Mouse (Mus musculus) MEL (cell line): Measurements from ENCODE around the gene Tspoap1. TPM values are rescaled to one million over a fixed set of nuclear protein-coding genes. Genes with fewer than 3 reads are reported as not detected.

Experiments
- DNase-seq: peaks from one replicate; pipeline ENCODE4 v3.0.0; 2011; ENCODE audit warnings: low read depth, low spot score
- H3K27ac ChIP-seq: 2 replicates; pipeline ENCODE4 v1.5.1; 2012; ENCODE audit warnings: low read depth, mild to moderate bottlenecking, control low read depth, low read length, moderate library complexity; ENCODE audit not compliant: control insufficient read depth
- H3K27me3 ChIP-seq, 2 experiments: fragments of 150-350 bp in 1 of 2; sonication (generic) in 1 of 2; 2 replicates each; pipeline ENCODE4 v1.6.1; 2012; ENCODE audit warnings: low read length in 2 of 2, mild to moderate bottlenecking in 2 of 2, improper control_type of control experiment in 1 of 2, moderate library complexity in 1 of 2; ENCODE audit not compliant: insufficient read depth in 2 of 2, control insufficient read depth in 1 of 2
- H3K36me3 ChIP-seq, 2 experiments: 2 replicates each; pipeline ENCODE4 v1.6.1; 2012 to 2014; ENCODE audit warnings: low read length in 2 of 2, improper control_type of control experiment in 1 of 2, inconsistent platforms in 1 of 2, mild to moderate bottlenecking in 1 of 2; ENCODE audit not compliant: insufficient read depth in 2 of 2, control insufficient read depth in 1 of 2
- H3K4me1 ChIP-seq, 2 experiments: fragments of 150-350 bp in 1 of 2; sonication (generic) in 1 of 2; 2 replicates each; pipeline ENCODE4 v1.6.1; 2012; ENCODE audit warnings: low read length in 2 of 2, improper control_type of control experiment in 1 of 2, mild to moderate bottlenecking in 1 of 2; ENCODE audit not compliant: insufficient read depth in 2 of 2, control insufficient read depth in 1 of 2
- H3K4me3 ChIP-seq, 2 experiments: fragments of 150-350 bp in 1 of 2; sonication (generic) in 1 of 2; 2 replicates each; pipeline ENCODE4 v1.5.1; 2012; ENCODE audit warnings: low read depth in 2 of 2, low read length in 2 of 2, mild to moderate bottlenecking in 2 of 2, moderate library complexity in 2 of 2, control low read depth in 1 of 2, improper control_type of control experiment in 1 of 2; ENCODE audit not compliant: control insufficient read depth in 1 of 2, insufficient read depth in 1 of 2
- H3K79me2 ChIP-seq: 2 replicates; pipeline ENCODE4 v1.6.1; 2012; ENCODE audit warnings: mild to moderate bottlenecking, low read length, moderate library complexity; ENCODE audit not compliant: control insufficient read depth, poor library complexity, insufficient read depth
- H3K9ac ChIP-seq: 2 replicates; pipeline ENCODE4 v1.6.1; 2012; ENCODE audit warnings: low read depth, mild to moderate bottlenecking, control low read depth, low read length, moderate library complexity; ENCODE audit not compliant: control insufficient read depth, poor library complexity, severe bottlenecking
- H3K9me3 ChIP-seq: fragments of 150-350 bp; sonication (generic); replicated peaks from 2 replicates; pipeline ENCODE4 v1.6.1; 2012; ENCODE audit warnings: mild to moderate bottlenecking, low read length, improper control_type of control experiment, moderate library complexity; ENCODE audit not compliant: insufficient read depth
- BHLHE40 ChIP-seq: IDR thresholded peaks from 2 replicates; pipeline ENCODE4 v1.6.1; 2012; ENCODE audit warnings: low read depth, mild to moderate bottlenecking, inconsistent platforms, low read length, improper control_type of control experiment, borderline replicate concordance
- CHD1 ChIP-seq: IDR thresholded peaks from 2 replicates; pipeline ENCODE4 v1.6.1; 2012; ENCODE audit warnings: low read depth, mild to moderate bottlenecking, inconsistent platforms, low read length, improper control_type of control experiment
- CHD2 ChIP-seq: IDR thresholded peaks from 2 replicates; pipeline ENCODE4 v1.6.1; 2011; ENCODE audit warnings: low read length, improper control_type of control experiment
- ETS1 ChIP-seq: IDR thresholded peaks from 2 replicates; pipeline ENCODE4 v1.6.1; 2012; ENCODE audit warnings: low read depth, mild to moderate bottlenecking, inconsistent platforms, low read length, improper control_type of control experiment, moderate library complexity
- GABPA ChIP-seq: IDR thresholded peaks from 2 replicates; pipeline ENCODE4 v1.6.1; 2012; ENCODE audit warnings: low read depth, mild to moderate bottlenecking, inconsistent platforms, low read length, improper control_type of control experiment, moderate library complexity
- GATA1 ChIP-seq: IDR thresholded peaks from 2 replicates; pipeline ENCODE4 v1.6.1; 2011; ENCODE audit warnings: low read depth, low read length, improper control_type of control experiment
- HCFC1 ChIP-seq: IDR thresholded peaks from 2 replicates; pipeline ENCODE4 v1.6.1; 2012; ENCODE audit warnings: low read depth, mild to moderate bottlenecking, inconsistent platforms, low read length, improper control_type of control experiment, moderate library complexity
- KAT2A ChIP-seq: conservative IDR thresholded peaks from 2 replicates; pipeline ENCODE4 v1.6.1; 2012; ENCODE audit warnings: low read depth, low read length, improper control_type of control experiment, inconsistent platforms
- MAX ChIP-seq: IDR thresholded peaks from 2 replicates; pipeline ENCODE4 v1.6.1; 2011; ENCODE audit warnings: low read length, improper control_type of control experiment
- MYC ChIP-seq: IDR thresholded peaks from 2 replicates; pipeline ENCODE4 v1.6.1; 2011; ENCODE audit warnings: low read depth, mild to moderate bottlenecking, low read length, improper control_type of control experiment, moderate library complexity
- NELFE ChIP-seq: IDR thresholded peaks from 2 replicates; pipeline ENCODE4 v1.6.1; 2011; ENCODE audit warnings: low read depth, low read length, improper control_type of control experiment
- POLR2A ChIP-seq, 2 experiments: IDR thresholded peaks; 2 replicates each; pipeline ENCODE4 v1.6.1; 2011 to 2012; ENCODE audit warnings: low read length in 2 of 2, mild to moderate bottlenecking in 2 of 2, control low read depth in 1 of 2, improper control_type of control experiment in 1 of 2, low read depth in 1 of 2, moderate library complexity in 1 of 2; ENCODE audit not compliant: control insufficient read depth in 1 of 2, insufficient read depth in 1 of 2, poor library complexity in 1 of 2
- POLR2AphosphoS2 ChIP-seq: IDR thresholded peaks from 2 replicates; pipeline ENCODE4 v1.6.1; 2011; ENCODE audit warnings: low read length, improper control_type of control experiment
- POLR2AphosphoS5 ChIP-seq: IDR thresholded peaks from 2 replicates; pipeline ENCODE4 v1.6.1; 2012; ENCODE audit warnings: low read depth, borderline replicate concordance, mild to moderate bottlenecking, inconsistent platforms, low read length, moderate library complexity, mixed read lengths
- RAD21 ChIP-seq: IDR thresholded peaks from 2 replicates; pipeline ENCODE4 v1.6.1; 2011; ENCODE audit warnings: mild to moderate bottlenecking, low read depth, low read length, improper control_type of control experiment
- SMC3 ChIP-seq: IDR thresholded peaks from 2 replicates; pipeline ENCODE4 v1.6.1; 2011; ENCODE audit warnings: low read depth, low read length, improper control_type of control experiment
- TBP ChIP-seq: IDR thresholded peaks from 2 replicates; pipeline ENCODE4 v1.8.0; 2011; ENCODE audit warnings: low read depth, low read length, improper control_type of control experiment
- UBTF ChIP-seq: IDR thresholded peaks from 2 replicates; pipeline ENCODE4 v1.6.1; 2012; ENCODE audit warnings: low read depth, mild to moderate bottlenecking, inconsistent platforms, low read length, improper control_type of control experiment, moderate library complexity, borderline replicate concordance; ENCODE audit not compliant: insufficient read depth
- ZKSCAN1 ChIP-seq: IDR thresholded peaks from 2 replicates; pipeline ENCODE4 v1.6.1; 2012; ENCODE audit warnings: low read depth, mild to moderate bottlenecking, inconsistent platforms, low read length, improper control_type of control experiment, moderate library complexity
- ZNF384 ChIP-seq: IDR thresholded peaks from 2 replicates; pipeline ENCODE4 v1.6.1; 2012; ENCODE audit warnings: low read depth, mild to moderate bottlenecking, inconsistent platforms, low read length, improper control_type of control experiment
- polyA plus RNA-seq, 2 experiments: library from polyadenylated mRNA; stranded (reverse) in 1 of 2; unstranded in 1 of 2; fragments of >175 nt in 1 of 2; fragments of >200 nt in 1 of 2; gene quantifications; 2 replicates each; pipeline versions ENCODE4 v1.2.1 to v1.2.4; 2012; ENCODE audit warnings: low replicate concordance in 2 of 2, low read depth in 1 of 2; ENCODE audit not compliant: insufficient read length in 2 of 2, insufficient read depth in 1 of 2, missing spikeins in 1 of 2
- total RNA-seq: library from RNA; depleted of rRNA; stranded (reverse); fragments of 300-350 nt; gene quantifications from 2 replicates; pipeline ENCODE4 v1.2.3, GENCODE M21; 2012

Tspoap1 gene
- total and polyA plus RNA-seq, 3 experiments = 5.2 to 8.6 TPM; not detected in 1

DNA sequence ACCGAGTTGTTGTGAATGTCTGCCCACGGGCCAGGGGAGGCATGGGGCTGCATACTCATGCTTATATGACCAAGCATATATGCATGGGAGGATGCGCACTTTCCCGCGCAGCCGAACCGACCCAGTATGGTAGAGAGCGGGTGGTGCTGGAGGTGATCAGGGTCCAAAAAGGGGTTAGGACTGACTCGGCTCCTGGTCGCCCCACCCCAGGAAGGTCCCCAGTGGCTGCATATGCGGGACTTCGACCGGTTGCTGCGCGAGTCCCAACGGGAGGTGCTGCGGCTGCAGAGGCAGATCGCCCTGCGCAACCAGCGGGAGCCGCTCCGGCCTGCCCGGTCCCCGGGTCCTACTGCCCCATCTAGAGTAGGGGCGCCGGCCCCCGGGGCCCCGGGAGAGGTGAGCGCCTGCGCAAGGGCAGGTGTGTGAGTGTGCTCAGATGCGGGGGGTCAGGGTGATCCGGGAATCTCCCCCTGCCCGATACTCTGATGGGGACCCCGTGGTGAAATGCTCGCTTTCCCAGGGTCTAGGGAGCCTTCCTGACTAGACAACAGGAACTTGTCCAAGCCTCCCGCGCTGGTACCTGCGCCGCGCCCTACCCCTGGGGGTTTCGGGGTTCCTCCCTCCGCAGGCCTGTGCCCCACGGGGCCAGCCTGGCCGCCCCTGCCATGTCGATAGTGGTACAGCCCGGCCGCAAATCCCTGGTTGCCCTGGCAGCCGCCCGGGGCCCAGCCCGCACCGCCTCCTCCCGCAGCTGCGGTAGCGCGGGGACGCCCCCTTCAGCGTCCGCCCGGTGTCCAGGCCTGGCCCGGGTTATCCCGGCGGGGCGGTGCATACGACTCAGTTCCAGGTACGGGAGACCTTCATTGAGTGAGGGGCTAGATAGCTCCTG lies 3.9 kb downstream of the Tspoap1 start:
- Histone ChIP-seq H3K4me1 (no peaks in the 10 kb centered on the region; a peak in 1 of 4 replicates), H3K9me3 (no peaks in the 10 kb centered on the region), H3K36me3 (no peaks in the 10 kb centered on the region), H3K79me2 (no peaks in the 10 kb centered on the region), H3K27me3 (no peaks in the 10 kb centered on the region), H3K9ac (no peak overlapping the region), H3K27ac (no peak overlapping the region), H3K4me3 (no peak overlapping the region)
- TF ChIP-seq HCFC1 = no peak
- TF ChIP-seq POLR2A (IDR thresholded peaks at IDR 0.05; ENCODE audit: control insufficient read depth in 1 of 2, insufficient read depth in 1 of 2, low read depth in 1 of 2, low read length in 2 of 2, poor library complexity in 1 of 2) = no peak
- TF ChIP-seq POLR2AphosphoS5 = peak; percentile 92; the same call in 1 of the 2 replicates
- DNase-seq = no peak

DNA sequence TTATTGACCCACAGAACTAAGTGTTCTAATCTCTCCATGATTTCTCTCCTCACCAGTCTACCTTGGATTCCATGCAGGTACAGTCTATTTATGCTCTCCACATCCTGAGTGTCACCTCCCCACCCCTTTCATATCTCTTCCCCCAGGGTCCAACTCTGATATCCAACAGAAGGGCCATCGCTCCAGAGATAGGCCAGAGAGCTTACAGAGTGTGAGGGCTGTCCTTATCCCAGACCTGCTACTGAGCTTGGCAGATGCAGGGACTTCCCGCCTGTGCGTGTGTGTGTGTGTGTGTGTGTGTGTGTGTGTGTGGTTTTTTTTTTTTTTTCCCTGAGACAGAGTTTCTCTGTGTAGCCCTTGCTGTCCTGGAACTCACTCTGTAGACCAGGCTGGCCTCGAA lies 8.4 kb downstream of the Tspoap1 start:
- Histone ChIP-seq H3K4me1 (no peaks in the 10 kb centered on the region), H3K27me3 (no peaks in the 10 kb centered on the region), H3K9ac (no peak overlapping the region), H3K4me3 (no peak overlapping the region), H3K79me2 (no peaks in the 10 kb centered on the region), H3K9me3 (no peaks in the 10 kb centered on the region), H3K36me3 (peaks cover 0 to 4% of the 10 kb centered on the region in 2 experiments; a peak in 1 of 4 replicates), H3K27ac (no peak overlapping the region)
- no peak for TF ChIP-seq CHD1
- no peak for TF ChIP-seq MAX
- TF ChIP-seq MYC = no peak
- no peak for TF ChIP-seq GATA1
- no peak for TF ChIP-seq GABPA
- no peak for TF ChIP-seq RAD21
- TF ChIP-seq HCFC1 = no peak
- TF ChIP-seq SMC3 = no peak
- TF ChIP-seq ZNF384 = no peak
- TF ChIP-seq BHLHE40 = no peak
- TF ChIP-seq ZKSCAN1 = no peak
- no peak for TF ChIP-seq TBP
- no peak for TF ChIP-seq NELFE
- TF ChIP-seq ETS1 = no peak
- no peak for TF ChIP-seq UBTF
- TF ChIP-seq POLR2AphosphoS2 = no peak; the same call in 1 of the 2 replicates
- no peak for TF ChIP-seq CHD2
- no peak for TF ChIP-seq KAT2A
- no peak for DNase-seq
